Mouse (Mus musculus): ENCODE measurements around the gene Grb10.

Grb10 gene

DNA sequence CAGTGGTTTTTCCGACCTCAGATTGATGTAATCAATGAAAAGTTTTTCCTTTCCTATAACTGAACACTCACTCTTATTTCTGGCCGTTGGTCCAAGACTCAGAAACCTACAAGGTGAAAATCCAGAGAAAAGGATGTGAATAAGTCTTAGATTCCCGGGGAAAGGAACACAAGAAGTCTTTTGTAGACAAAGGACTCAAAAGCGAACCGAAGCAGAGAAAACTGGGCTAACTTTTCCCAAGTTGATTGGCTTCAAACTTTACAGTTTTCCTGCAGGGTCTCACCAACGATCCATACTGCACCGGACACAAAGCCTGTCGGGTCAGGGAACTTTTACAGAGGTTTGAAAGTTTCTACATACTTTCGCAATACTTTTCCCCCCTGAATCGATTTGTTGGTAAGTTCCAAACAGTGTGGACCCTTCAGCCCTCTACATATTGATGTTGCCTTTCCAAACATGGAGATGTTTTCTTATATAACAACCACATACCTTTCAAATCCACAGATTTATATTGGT is at the start of gene Grb10:
TSS of gene Grb10 (minus strand) at position 214 of the 516 bp plus-strand sequence.
- peak; percentile 63 for DNase-seq (ENCODE audit: low spot score)

DNA sequence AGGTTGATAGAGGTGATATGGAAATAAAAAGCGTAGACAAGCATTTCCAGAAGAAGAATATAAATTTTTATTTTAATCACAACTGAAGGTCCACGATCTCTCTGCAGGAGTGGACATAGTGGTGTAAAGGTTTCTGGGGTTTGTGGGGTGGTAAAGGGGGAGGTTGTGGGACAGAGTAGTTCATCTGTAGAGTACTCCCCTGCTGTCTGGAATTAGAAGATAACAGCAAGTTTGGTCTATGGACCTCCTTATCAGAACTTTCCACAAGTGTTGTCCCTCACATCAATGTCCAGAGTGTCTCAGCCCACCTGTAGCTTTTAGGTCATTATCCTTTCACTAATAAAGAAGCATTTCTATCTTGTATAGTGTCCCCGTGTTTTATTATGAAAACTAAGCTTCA is 43.2 kb upstream of the Grb10 start:
- DNase-seq (ENCODE audit: low spot score), result no peak

DNA sequence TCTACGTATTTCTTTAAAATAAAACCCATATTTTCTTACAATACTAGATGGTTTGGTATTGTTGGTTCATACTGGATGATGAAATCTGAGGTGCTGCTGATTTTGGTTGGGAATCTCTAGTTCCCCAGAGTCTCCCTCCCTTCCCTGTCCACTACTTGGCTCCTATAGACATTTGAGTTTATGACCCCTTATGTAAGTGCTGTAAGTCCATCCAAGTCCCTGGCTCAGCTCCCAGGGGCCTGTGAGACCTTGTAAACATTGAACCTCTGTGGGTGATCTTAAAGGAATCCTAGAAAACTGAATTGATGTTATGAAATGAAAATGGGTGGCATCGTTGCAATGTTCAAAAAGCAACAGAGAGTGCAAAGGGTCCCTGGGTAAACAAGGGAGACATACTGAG is 40.7 kb upstream of the Grb10 start:
- DNase-seq (ENCODE audit: low spot score), result no peak

DNA sequence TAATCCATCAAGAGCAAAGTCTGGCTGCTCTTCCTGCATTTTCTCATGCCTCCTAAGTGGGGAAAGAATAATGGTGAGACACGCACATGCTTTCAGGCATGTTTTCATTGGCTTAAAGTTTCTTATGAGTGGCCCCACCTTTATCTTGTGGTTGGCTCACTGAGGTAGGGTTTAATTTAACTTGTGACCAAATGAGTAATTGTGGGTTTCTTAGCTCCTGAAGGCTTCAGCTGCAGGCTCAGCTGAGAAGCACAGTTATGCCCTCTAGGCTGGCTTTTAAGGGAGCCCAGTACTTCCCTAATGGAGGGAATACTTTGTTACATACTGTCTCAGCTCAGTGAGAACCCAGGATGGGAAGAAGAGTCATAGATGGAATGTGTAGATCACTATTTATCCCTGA is 37.0 kb upstream of the Grb10 start:
- DNase-seq (ENCODE audit: low spot score), result no peak

DNA sequence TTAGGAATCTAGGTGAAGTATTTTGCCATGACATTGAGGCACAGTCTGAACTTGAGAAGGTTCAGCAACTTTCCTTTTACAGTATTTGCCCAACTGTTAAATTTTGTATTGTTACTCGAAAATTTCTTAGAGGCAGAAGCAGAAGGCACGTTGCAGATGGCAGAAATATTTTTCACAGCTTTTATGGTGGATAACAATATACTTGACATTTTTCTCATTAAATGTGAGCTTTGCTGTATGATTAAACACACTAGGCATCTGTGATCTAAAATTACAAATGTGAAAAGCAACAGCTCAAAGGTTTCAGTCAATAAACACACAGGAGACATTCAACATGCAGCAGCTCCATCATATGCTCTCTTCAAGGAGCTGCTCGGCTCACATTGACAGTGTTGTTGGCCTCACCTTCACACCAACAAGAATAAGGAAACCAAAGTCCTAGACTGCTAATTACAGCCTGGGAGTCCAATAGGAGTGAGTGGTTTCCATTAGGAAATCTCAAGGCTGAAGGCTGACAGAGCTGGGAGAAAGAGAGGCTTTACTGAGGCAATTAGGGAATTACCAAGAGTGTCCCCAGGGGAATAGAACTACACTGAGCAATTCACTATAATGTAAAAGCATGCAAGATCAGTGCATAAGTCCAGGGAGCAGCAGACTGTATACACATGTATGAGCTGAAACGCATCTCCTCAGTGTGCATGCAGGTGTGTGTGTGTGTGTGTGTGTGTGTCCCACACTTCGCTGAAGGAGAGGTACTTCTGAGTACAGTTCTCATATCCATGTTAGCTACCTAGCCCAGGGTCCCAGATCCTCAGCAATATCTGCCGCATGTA is 35.1 kb upstream of the Grb10 start:
- no peak for DNase-seq (ENCODE audit: low spot score)

DNA sequence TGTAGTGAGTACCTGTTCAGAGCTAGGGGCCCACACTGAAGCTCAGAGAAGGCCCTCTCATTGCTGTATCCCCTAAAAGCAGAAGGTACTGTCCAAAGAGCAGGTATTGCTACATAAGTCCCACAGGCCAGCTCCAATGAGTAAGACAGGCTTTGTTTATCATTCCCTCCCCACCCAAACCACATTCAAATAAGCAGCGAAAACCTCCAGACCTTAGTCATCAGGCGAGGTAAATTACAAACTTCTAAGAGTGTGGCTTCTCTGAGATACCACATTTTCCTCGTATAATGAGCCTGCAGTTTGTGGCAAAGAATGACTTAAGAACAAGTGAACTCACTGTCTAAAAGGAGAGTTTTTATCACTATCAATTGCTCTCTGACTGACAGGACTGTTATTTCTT is 33.8 kb upstream of the Grb10 start:
- no peak for DNase-seq (ENCODE audit: low spot score)

DNA sequence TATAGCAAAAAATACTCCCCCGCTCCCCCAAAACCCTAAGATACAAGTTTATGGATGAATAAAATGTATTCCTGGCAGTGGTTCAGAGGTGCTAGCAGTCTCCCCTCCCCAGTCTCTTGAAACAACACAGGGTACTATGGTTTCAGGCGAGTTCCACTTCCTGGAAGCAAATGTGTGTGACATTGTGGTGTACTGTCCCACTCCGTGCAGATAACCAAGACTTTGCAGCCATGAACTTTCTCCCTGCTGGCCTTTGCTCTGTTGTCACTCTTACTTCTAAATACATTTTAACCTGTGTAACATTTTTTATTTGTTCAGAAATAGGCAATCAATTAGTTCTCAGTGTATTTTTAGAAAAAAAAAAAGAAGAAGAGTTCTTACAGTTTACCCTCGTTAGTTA is 20.5 kb upstream of the Grb10 start:
- no peak for DNase-seq (ENCODE audit: low spot score)

DNA sequence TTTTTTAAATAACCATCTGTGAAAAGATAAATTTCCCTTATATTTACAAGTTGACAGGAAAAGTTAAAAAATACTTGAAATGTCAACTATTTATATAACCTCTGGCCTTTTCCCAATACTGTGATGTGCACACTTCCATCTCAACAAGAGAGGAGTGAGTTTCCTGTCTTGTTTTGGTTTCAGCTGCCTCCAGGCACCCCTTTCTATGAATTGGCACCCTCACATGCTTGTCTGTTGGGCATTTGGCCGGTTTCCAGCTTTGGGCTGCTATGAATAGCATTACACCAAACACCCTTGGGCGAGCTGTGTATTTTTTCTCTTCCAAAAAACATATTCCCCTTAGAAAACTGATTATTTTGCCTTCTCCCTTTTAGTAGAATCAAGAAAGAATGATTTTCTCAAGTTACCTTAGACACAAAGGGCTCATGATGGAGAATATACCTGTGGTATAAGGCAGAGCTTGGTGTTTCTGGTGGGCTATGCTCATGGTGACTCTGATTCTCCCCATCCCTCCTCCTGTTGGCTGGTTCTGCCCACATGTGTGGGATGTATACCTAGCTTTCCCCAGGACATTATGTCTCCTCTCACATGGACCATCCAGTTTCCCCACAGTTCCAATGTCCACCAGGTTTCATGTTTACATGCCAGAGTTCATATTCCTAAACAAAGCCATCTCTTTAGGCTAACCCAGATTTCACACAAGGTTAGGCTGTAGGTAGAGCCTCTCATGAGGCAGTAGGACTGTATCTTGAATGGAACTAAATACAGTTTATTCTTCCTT is 10.3 kb upstream of the Grb10 start:
- no peak for DNase-seq (ENCODE audit: low spot score)

DNA sequence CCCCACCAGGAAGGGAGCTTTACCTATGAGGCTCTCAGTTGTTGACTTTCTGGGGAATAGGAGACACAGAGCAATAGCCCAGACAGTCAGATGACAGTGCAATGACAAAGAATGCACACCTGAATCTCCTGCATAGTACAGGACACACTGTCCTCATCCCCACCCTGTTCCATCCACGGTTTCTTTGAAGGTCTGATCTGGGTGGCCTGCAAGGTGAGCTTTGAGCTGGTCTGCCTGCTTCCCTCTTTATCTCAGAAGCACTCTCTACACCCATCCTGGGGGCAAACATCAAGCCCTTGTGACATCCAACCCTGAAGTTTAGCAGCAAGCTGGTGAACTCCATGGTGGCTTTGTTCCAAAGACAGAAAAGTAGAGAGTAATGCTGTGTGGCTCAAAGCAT is 9.7 kb upstream of the Grb10 start:
- no peak for DNase-seq (ENCODE audit: low spot score)

DNA sequence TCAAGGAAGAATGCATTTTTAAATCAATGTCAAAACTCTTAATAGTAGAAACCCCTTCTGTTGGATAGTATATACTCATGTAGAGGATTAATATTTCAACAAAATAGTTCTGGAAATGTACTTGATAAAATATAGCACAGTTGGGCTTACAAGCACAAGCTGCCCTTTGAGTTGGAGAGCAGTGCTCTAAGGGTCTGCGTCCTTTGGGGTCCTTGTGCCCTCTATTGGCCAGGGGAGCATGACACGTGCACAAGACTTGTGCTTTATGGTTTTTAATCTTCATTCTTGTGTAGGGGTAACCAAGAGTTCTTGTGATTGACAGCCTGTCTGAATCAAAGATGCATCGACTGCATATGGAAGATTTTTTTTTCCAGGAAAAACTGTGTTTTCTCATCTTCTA is 5.8 kb upstream of the Grb10 start:
- DNase-seq (ENCODE audit: low spot score), result no peak

DNA sequence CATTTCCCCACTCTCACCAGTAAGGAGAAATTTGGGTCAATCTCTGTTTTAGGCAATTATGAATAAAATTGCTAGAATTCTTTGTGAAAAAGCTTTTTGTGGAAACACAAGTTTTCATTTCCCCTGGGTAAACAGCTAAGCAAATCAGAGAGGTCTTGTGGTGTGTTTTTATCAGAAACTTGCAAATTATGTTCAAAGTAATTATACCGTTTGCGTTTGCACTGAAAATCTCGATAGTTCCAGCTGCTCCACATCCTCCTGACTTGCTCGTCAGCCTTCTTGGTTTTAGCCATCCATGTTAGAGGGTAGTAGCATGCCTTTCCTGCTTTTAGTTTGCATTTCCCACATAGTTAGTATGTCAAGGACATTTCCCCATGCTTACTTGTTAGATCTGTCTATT is 3.3 kb upstream of the Grb10 start:
- no peak for DNase-seq (ENCODE audit: low spot score)

DNA sequence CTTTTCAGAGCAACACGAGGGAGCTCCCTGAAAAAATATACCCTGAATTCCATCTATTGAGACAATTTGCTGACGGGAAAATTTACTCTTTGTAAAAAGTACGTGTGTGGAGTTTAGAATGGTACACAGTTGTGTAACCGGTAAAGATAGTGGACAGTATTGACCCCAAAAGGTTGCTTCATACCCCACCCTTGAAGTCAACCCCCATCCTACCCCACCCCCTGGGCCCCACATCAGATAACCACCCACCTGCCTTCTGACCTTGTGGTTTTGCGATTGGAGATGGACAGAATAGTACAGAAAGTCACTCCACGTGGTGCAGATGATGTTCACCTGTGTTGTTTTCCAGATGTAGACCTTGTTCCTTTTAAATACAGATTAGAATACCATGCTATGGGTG is 2.9 kb upstream of the Grb10 start:
- DNase-seq (ENCODE audit: low spot score), result no peak

DNA sequence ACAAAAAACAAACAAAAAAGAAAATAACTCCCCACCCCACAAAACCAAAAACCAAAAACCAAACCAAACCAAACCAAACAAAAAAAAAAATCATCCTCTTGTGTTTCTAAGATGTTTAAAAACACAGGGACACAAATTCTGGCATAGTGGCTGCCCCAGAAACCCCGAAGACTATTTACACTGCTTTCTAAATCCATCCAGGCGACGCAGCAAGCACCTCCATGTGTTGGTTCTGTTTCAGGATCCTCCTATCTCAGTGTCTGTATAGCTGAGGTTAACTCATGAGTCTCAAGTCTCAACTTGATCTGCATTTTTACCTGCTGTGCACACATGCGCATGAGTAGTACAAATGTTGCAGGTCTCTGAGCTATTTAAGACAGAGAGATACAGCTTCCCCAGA is 1.9 kb upstream of the Grb10 start:
- DNase-seq (ENCODE audit: low spot score), result no peak

DNA sequence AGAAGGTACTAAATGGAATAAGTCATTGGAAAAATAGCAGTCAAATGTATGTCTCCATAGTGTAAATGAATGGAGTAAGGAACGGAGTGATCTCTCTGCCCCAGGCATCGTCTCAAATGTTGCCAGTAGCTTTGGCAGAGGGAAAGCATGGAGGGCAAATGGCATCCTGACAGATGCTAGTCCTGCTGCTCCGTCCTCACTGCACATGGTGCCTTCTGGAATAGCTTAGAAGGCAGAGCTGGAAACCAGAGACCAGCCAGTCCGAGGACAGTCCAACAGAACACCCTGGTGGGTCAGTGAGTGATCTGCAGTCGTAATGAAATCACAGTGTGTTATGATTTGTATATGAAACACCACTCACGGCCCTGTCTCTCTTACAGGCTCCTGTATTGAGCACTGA is 1.3 kb upstream of the Grb10 start:
- DNase-seq (ENCODE audit: low spot score), result peak; percentile 24

DNA sequence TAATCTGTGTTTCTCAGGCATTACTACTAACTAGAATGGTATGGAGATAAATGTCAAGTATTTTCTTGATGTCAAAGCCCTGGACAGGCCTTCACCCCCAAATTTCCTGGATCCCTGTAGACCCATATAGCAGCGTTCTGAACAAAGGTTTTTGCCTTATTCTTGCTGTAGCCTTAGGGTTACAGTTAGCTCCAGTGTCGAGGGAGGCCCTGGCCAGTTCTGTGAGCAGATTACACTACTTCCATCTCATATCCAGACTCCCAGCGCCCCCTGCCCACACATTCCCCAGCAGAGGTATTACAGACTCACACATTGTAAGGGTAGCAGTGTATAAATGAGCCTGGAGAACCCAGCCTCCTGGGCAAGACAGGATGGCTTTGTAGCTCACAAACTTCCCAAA is 615 bp upstream of the Grb10 start:
- peak; percentile 71 for DNase-seq (ENCODE audit: low spot score)

DNA sequence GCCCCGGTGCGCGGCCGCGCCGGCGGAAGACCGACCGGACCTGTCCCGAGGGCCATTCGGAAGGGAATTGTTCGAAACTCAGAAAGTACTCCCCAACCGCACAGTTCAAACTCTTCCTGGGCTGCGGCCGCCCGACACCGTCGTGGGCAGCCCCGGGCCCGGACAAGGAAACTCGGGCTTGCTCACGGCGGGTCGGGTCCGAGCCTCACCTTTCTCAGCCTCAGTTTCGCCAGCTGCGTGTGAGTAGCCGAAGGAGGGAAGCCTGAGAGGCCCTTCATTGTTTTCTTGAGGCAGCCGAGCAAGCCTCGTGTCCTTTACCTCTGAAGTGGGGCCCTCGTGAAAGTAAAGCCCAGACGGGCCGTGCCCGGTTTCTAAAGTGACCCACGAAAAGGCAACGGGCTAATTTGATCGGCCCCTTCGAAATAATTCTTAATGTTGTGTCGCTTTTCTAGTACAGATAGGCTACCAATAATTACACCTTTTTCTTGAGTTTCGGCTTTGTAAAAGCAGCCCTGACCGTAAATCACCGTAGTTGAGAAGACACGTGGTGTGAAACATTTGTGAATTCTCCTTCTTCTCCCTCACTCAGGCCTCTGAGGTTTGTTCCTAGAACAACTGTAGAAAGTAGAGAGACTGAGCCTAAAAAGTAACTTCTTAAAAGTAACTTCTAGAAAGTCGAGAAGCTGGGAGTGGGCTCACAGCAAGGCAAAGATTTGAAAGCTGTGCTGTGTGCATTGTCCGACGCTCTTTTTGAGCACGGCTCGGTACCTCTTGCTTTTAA is 604 bp downstream of the Grb10 start:
- peak; percentile 69 for DNase-seq (ENCODE audit: low spot score)

DNA sequence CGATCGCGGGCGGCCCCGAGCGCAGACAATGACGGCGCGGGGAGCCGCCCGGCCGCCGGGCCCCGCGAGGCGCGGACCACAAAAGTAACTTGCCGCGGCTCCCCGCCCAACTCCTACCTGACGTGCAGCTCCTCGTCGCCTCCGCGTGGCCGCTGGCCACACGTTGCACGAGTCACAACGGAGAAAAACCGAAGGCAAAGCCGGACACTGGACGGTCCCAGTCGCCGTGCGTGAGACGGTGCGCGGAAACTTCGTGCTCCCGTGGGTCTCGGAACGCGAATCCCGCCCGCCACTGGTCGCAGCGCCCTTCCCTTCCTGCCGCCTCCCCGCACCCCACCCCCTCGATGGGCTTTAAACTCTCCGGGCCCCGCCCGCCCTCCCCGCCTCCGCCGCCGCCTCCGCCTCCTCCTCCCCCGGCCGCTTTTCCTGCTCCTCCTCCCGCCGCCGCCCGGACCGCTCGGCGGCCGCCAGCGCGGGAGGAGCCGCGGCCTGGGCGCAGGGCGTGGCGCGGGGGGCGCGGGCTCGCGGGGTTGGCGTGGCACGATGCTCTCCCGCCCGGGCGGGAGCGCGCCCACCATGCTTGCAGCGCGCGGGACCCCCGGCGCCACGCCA is 1.3 kb downstream of the Grb10 start:
- DNase-seq (ENCODE audit: low spot score), result peak; percentile 76

DNA sequence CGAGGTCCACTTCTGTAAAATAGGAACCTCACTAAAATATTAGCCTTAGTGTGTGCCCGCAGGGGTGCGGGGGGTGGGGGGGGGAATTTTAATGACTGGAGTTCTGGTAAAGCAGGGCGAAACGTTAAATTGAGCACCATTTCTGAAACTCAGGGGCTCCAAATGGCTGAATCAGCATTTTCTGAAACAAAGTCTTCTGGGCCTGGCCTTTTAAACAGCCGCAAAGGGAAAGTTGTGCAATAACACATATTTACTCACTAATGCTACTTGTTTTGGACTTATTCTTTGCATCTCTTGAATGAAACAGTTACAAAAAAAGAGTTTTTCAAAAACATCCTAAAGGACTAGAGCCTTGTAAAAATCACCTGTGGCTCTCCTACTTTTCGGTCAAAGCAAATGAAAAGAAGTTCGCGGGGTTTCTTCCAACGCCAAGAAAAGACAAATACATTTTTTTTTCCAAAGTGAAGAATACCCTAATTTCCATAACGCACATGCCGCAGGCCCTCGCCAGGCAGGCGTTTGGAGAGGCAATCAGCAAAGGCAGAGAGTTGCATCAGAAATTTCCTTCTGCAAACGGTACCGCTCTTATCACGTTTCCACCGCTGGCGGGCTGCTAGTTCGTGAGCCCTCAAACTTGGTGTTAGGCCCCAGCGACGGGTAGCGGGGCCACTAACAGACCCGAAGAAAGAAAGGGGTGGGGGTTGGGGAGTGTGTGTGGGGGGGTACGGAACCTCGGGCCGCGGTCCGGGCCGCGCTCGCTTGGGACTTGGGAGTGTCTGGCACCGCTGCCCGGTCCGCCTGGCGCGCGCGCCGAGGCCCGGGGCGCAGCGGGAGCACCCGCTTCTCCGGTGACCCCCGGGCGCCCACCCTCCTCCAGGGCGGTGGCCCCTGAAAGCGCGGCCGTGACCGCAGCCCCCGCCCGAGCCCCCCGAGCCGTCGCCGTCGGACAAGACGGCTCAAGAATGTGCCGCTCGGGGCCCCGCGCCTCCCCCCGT is 2.3 kb downstream of the Grb10 start:
- DNase-seq (ENCODE audit: low spot score), result peak; percentile 50

DNA sequence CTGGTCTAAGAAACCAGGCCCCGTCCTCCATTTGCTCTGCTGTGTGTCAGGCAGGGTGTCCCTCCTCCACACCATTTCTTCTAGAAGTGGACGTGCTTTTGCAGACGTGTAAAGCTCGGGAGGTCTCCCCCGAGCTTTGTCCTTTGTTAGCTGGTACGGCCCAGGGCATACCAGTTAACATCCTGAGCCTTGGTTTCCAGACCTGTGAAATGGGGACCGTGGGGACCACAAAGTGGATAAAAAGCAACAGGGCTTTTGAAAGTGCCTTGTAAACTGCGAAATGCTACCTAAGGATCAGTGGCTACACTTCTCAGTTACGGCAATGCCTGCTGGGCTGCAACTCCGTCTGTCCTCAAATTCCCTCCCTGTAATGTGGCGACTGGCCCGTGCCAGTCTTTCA is 3.2 kb downstream of the Grb10 start:
- DNase-seq (ENCODE audit: low spot score), result peak; percentile 62

DNA sequence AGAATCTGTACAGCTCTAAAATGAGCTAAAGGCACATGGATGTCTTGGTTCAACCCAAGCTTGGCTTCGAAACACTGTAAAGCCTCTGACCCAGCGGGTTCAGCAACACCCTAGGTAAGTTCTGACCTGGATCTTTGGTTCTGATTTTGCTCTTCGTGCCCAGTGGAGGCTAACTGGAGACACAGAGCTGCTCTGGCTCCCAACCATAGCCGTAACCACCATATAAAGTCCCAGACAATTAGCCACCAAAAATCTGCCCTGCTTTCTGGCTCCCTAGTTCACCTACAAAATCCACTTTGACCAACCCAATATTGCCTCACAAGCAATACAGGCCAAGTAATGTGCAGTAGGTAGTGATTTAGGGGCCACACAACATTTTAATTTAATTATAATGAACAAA is 3.7 kb downstream of the Grb10 start:
- peak; percentile 37 for DNase-seq (ENCODE audit: low spot score)

DNA sequence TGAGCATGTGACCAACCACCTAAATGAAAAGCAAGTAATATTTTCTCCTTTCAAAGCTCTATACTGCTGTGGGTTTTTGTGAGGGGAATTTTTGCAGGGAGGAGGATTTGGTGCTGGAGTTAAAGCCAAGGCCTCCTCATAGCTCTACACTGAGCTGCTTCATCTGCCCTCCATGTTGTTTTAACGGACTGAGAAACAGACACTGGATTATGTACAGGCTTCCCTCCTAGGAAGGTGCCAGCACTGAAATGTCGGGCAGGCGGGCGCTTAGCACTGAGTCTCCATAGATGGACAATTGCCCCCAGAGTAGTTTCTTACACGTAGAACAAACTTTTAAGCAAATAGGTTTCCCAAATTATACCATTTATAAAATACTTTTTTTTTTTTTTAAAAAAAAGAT is 4.1 kb downstream of the Grb10 start:
- DNase-seq (ENCODE audit: low spot score), result peak; percentile 66
